Mouse (Mus musculus): ENCODE data around the gene Krt16. TPM values are rescaled to one million over a fixed set of nuclear protein-coding genes. Genes with fewer than 3 reads are reported as not detected.

The Krt16 gene
- not detected for polyA plus RNA-seq (2014; fragmentation: Illumina TruSeq; extraction: RNeasy Lipid Tissue Mini Kit (QIAGEN cat#74804); ENCODE audit: low read depth, low replicate concordance)

GRCm38 (mm10) chr11:100248852-100249465, at the start of gene Krt16:
Gene Krt16, minus strand, starts transcription at chr11:100248902.

DNA sequence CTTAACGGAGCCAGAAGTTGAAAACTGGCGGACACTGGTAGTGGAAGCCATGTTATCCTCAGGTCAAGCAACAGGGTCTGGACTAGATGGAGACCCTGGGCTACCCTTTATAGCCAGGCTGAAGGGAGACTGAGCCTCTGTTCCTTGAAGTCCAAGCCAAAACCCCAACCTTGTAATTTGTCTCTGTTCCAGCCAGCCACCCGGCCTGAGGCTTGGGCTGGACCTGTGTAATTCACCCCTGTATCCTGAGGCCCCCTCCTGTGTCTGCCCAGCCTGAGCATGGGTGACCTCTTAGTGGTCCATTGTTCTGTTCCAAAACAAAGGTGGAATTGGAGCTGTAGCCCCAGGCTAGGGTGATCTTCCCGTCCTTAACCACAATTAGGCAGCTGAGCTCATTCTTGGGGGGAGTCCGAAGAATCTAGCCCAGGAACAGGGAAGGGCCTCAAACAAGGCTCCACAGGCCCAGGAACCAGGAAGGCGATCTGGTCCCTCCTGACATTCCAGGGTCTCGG, 21.2 kb upstream of the Krt16 start, which contains the start of gene Krt42:
TSS of gene Krt42 (minus strand) at position 51 of the 512 bp plus-strand sequence.

GRCm38 (mm10) chr11:100260514-100261234, 12.0 kb upstream of the Krt16 start, which contains the start of gene Krt17:
Gene Krt17, minus strand, starts transcription at chr11:100261029.

DNA sequence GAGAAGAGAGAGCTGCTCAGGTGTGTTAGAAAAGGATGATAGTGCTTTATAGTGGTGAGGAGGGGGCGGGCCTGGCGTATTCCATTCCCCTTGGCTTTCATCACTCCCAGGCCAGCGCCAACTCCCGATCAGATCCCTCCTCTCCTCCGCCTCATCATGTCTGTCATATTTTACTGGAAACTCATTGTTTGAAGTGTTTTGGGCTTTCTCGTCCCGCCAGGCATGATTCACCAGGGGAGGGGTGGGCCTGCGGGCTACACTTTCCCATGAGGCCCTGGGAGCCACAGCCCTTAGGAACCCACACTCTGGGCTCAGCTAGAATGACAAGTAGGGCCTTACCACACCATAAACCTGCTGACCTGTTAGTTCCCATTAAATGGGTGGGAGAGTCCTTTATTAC, 41.2 kb downstream of the Krt16 start, which contains the start of gene Krt14:
TSS of gene Krt14 (minus strand) at position 51 of the 400 bp plus-strand sequence.

Other genes with a start within 250 kb of the Krt16 start
- gene Krt33a, start 232.7 kb downstream of the Krt16 start, polyA plus RNA-seq (2014; fragmentation: Illumina TruSeq; extraction: RNeasy Lipid Tissue Mini Kit (QIAGEN cat#74804); ENCODE audit: low read depth, low replicate concordance): not detected
- not detected for gene Krt33b, start 219.0 kb downstream of the Krt16 start, polyA plus RNA-seq (2014; fragmentation: Illumina TruSeq; extraction: RNeasy Lipid Tissue Mini Kit (QIAGEN cat#74804); ENCODE audit: low read depth, low replicate concordance)
- gene Krt34, start 207.3 kb downstream of the Krt16 start, polyA plus RNA-seq (2014; fragmentation: Illumina TruSeq; extraction: RNeasy Lipid Tissue Mini Kit (QIAGEN cat#74804); ENCODE audit: low read depth, low replicate concordance): not detected
- not detected for gene Krt31, start 198.4 kb downstream of the Krt16 start, polyA plus RNA-seq (2014; fragmentation: Illumina TruSeq; extraction: RNeasy Lipid Tissue Mini Kit (QIAGEN cat#74804); ENCODE audit: low read depth, low replicate concordance)
- not detected for gene Krt32, start 160.7 kb downstream of the Krt16 start, polyA plus RNA-seq (2014; fragmentation: Illumina TruSeq; extraction: RNeasy Lipid Tissue Mini Kit (QIAGEN cat#74804); ENCODE audit: low read depth, low replicate concordance)
- gene Krt35, start 152.7 kb downstream of the Krt16 start, polyA plus RNA-seq (2014; fragmentation: Illumina TruSeq; extraction: RNeasy Lipid Tissue Mini Kit (QIAGEN cat#74804); ENCODE audit: low read depth, low replicate concordance): not detected
- not detected for gene Krt36, start 143.3 kb downstream of the Krt16 start, polyA plus RNA-seq (2014; fragmentation: Illumina TruSeq; extraction: RNeasy Lipid Tissue Mini Kit (QIAGEN cat#74804); ENCODE audit: low read depth, low replicate concordance)
- gene Krt13, start 127.3 kb downstream of the Krt16 start, polyA plus RNA-seq (2014; fragmentation: Illumina TruSeq; extraction: RNeasy Lipid Tissue Mini Kit (QIAGEN cat#74804); ENCODE audit: low read depth, low replicate concordance): not detected
- gene Krt15, start 113.0 kb downstream of the Krt16 start, polyA plus RNA-seq (2014; fragmentation: Illumina TruSeq; extraction: RNeasy Lipid Tissue Mini Kit (QIAGEN cat#74804); ENCODE audit: low read depth, low replicate concordance): not detected
- not detected for gene Krt19, start 100.2 kb downstream of the Krt16 start, polyA plus RNA-seq (2014; fragmentation: Illumina TruSeq; extraction: RNeasy Lipid Tissue Mini Kit (QIAGEN cat#74804); ENCODE audit: low read depth, low replicate concordance)
- gene Krt9, start 55.7 kb downstream of the Krt16 start, polyA plus RNA-seq (2014; fragmentation: Illumina TruSeq; extraction: RNeasy Lipid Tissue Mini Kit (QIAGEN cat#74804); ENCODE audit: low read depth, low replicate concordance): not detected
- not detected for gene Krt14, start 41.4 kb downstream of the Krt16 start, polyA plus RNA-seq (2014; fragmentation: Illumina TruSeq; extraction: RNeasy Lipid Tissue Mini Kit (QIAGEN cat#74804); ENCODE audit: low read depth, low replicate concordance)
- gene Krt17, start 12.1 kb upstream of the Krt16 start, polyA plus RNA-seq (2014; fragmentation: Illumina TruSeq; extraction: RNeasy Lipid Tissue Mini Kit (QIAGEN cat#74804); ENCODE audit: low read depth, low replicate concordance): not detected
- not detected for gene Krt42, start 21.0 kb upstream of the Krt16 start, polyA plus RNA-seq (2014; fragmentation: Illumina TruSeq; extraction: RNeasy Lipid Tissue Mini Kit (QIAGEN cat#74804); ENCODE audit: low read depth, low replicate concordance)
- 1,846 TPM for gene Eif1, start 71.0 kb upstream of the Krt16 start, polyA plus RNA-seq (2014; fragmentation: Illumina TruSeq; extraction: RNeasy Lipid Tissue Mini Kit (QIAGEN cat#74804); ENCODE audit: low read depth, low replicate concordance)
- gene Gast, start 85.5 kb upstream of the Krt16 start, polyA plus RNA-seq (2014; fragmentation: Illumina TruSeq; extraction: RNeasy Lipid Tissue Mini Kit (QIAGEN cat#74804); ENCODE audit: low read depth, low replicate concordance): not detected
- 5.1 TPM for gene Hap1, start 107.2 kb upstream of the Krt16 start, polyA plus RNA-seq (2014; fragmentation: Illumina TruSeq; extraction: RNeasy Lipid Tissue Mini Kit (QIAGEN cat#74804); ENCODE audit: low read depth, low replicate concordance)
- 2.2 TPM for gene Jup, start 148.9 kb upstream of the Krt16 start, polyA plus RNA-seq (2014; fragmentation: Illumina TruSeq; extraction: RNeasy Lipid Tissue Mini Kit (QIAGEN cat#74804); ENCODE audit: low read depth, low replicate concordance)
- gene P3h4, start 165.9 kb upstream of the Krt16 start, polyA plus RNA-seq (2014; fragmentation: Illumina TruSeq; extraction: RNeasy Lipid Tissue Mini Kit (QIAGEN cat#74804); ENCODE audit: low read depth, low replicate concordance): 10.6 TPM
- gene Fkbp10, start 166.8 kb upstream of the Krt16 start, polyA plus RNA-seq (2014; fragmentation: Illumina TruSeq; extraction: RNeasy Lipid Tissue Mini Kit (QIAGEN cat#74804); ENCODE audit: low read depth, low replicate concordance): 1.4 TPM
- gene Nt5c3b, start 192.9 kb upstream of the Krt16 start, polyA plus RNA-seq (2014; fragmentation: Illumina TruSeq; extraction: RNeasy Lipid Tissue Mini Kit (QIAGEN cat#74804); ENCODE audit: low read depth, low replicate concordance): 30.2 TPM
- not detected for gene Klhl10, start 193.0 kb upstream of the Krt16 start, polyA plus RNA-seq (2014; fragmentation: Illumina TruSeq; extraction: RNeasy Lipid Tissue Mini Kit (QIAGEN cat#74804); ENCODE audit: low read depth, low replicate concordance)
- gene Klhl11, start 223.8 kb upstream of the Krt16 start, polyA plus RNA-seq (2014; fragmentation: Illumina TruSeq; extraction: RNeasy Lipid Tissue Mini Kit (QIAGEN cat#74804); ENCODE audit: low read depth, low replicate concordance): 33.4 TPM